Mouse (Mus musculus): ENCODE results near the gene Sema6c. TPM values are rescaled to one million over a fixed set of nuclear protein-coding genes. Genes with fewer than 3 reads are reported as not detected.

Sema6c gene
- total RNA-seq, 2 experiments from 2014 or later: 15.3 to 15.4 TPM

Small RNAs within 50 kb of the gene (microRNA-seq; reads per million reads assigned to microRNA genes)
- gene Mir8099-1: not detected

Other genes starting within 250 kb of the Sema6c start
- 10 to 100 TPM; 50.8 to 55.9 TPM for gene Selenbp1, start 227.4 kb upstream of the Sema6c start, total RNA-seq (2021)
- 10 to 100 TPM; 35.8 to 37.6 TPM for gene Rfx5, start 206.4 kb upstream of the Sema6c start, total RNA-seq (2021)
- gene Pi4kb, start 185.7 kb upstream of the Sema6c start, total RNA-seq (2021): 10 to 100 TPM; 51.8 to 56.2 TPM
- 10 to 100 TPM; 76.5 to 81.4 TPM for gene Zfp687, start 145.0 kb upstream of the Sema6c start, total RNA-seq (2021)
- 100 to 1,000 TPM; 243 to 263 TPM for gene Psmd4, start 117.8 kb upstream of the Sema6c start, total RNA-seq (2021)
- gene Pip5k1a, start 53.5 kb upstream of the Sema6c start, total RNA-seq (2021): 10 to 100 TPM; 51.6 to 54.5 TPM
- 10 to 100 TPM; 89.3 to 93.0 TPM for gene Vps72, start 49.4 kb upstream of the Sema6c start, total RNA-seq (2021)
- gene Tmod4, start 36.0 kb upstream of the Sema6c start, total RNA-seq (2021): 1 to 10 TPM; 3.7 to 7.8 TPM
- 10 to 100 TPM; 53.4 to 53.9 TPM for gene Scnm1, start 26.4 kb upstream of the Sema6c start, total RNA-seq (2021)
- 10 to 100 TPM; 10.7 to 11.5 TPM for gene Lysmd1, start 26.4 kb upstream of the Sema6c start, total RNA-seq (2021)
- 1 to 10 TPM; 2.9 to 3.4 TPM for gene Tnfaip8l2, start 18.1 kb upstream of the Sema6c start, total RNA-seq (2021)
- gene Gabpb2, start 57.5 kb downstream of the Sema6c start, total RNA-seq (2021): 10 to 100 TPM; 33.0 to 35.0 TPM
- gene Cdc42se1, start 68.3 kb downstream of the Sema6c start, total RNA-seq (2021): 10 to 100 TPM; 82.6 to 93.1 TPM
- gene Mllt11, start 71.7 kb downstream of the Sema6c start, total RNA-seq (2021): 10 to 100 TPM; 18.5 to 26.7 TPM
- under 1 TPM; 0.17 to 0.25 TPM for gene Gm128, start 81.1 kb downstream of the Sema6c start, total RNA-seq (2021)
- under 1 TPM in 1 of 2 experiments, not detected in 1; 0.90 TPM for gene Bnipl, start 90.7 kb downstream of the Sema6c start, total RNA-seq (2021)
- 100 to 1,000 TPM; 127 to 130 TPM for gene Mindy1, start 120.9 kb downstream of the Sema6c start, total RNA-seq (2021)
- gene Prune1, start 121.6 kb downstream of the Sema6c start, total RNA-seq (2021): 10 to 100 TPM; 31.6 to 32.7 TPM
- gene Anxa9, start 146.7 kb downstream of the Sema6c start, total RNA-seq (2021): 1 to 10 TPM; 1.1 to 1.3 TPM
- gene Cers2, start 154.3 kb downstream of the Sema6c start, total RNA-seq (2021): 100 to 1,000 TPM; 145 to 147 TPM
- gene Setdb1, start 196.7 kb downstream of the Sema6c start, total RNA-seq (2021): 10 to 100 TPM; 39.0 to 41.1 TPM
- not detected for gene 4930558C23Rik, start 242.4 kb downstream of the Sema6c start, total RNA-seq (2021)